Mouse (Mus musculus): ENCODE measurements around the gene Zbtb11. TPM values are rescaled to one million over a fixed set of nuclear protein-coding genes. Genes with fewer than 3 reads are reported as not detected.

The Zbtb11 gene
- polyA plus RNA-seq, 1 experiment from 2014 or later = 18.3 TPM

Other genes with a start within 250 kb of the Zbtb11 start
- gene Nfkbiz, start 135.0 kb upstream of the Zbtb11 start, polyA plus RNA-seq (2015; fragmentation: Nextera tagmentation; extraction: Ambion mirVana) = 10.4 and 11.0 TPM in 2 replicates
- 0.99 and 1.1 TPM in 2 replicates for gene Nxpe3, start 78.6 kb upstream of the Zbtb11 start, polyA plus RNA-seq (2015; fragmentation: Nextera tagmentation; extraction: Ambion mirVana)
- 9.8 and 11.0 TPM in 2 replicates for gene Cep97, start 39.0 kb upstream of the Zbtb11 start, polyA plus RNA-seq (2015; fragmentation: Nextera tagmentation; extraction: Ambion mirVana)
- gene Rpl24, start 7.6 kb upstream of the Zbtb11 start, polyA plus RNA-seq (2015; fragmentation: Nextera tagmentation; extraction: Ambion mirVana) = 682 and 760 TPM in 2 replicates
- gene Pcnp, start 55.9 kb downstream of the Zbtb11 start, polyA plus RNA-seq (2015; fragmentation: Nextera tagmentation; extraction: Ambion mirVana) = 207 and 226 TPM in 2 replicates
- 20.9 and 23.9 TPM in 2 replicates for gene Trmt10c, start 63.9 kb downstream of the Zbtb11 start, polyA plus RNA-seq (2015; fragmentation: Nextera tagmentation; extraction: Ambion mirVana)
- gene Senp7, start 74.5 kb downstream of the Zbtb11 start, polyA plus RNA-seq (2015; fragmentation: Nextera tagmentation; extraction: Ambion mirVana) = 25.9 and 28.5 TPM in 2 replicates
- 0.16 and 0.19 TPM in 2 replicates for gene Impg2, start 230.4 kb downstream of the Zbtb11 start, polyA plus RNA-seq (2015; fragmentation: Nextera tagmentation; extraction: Ambion mirVana)

Data from lung, embryonic 16.5 days (tissue).